Mouse (Mus musculus) forebrain, postnatal 0 days (tissue): ENCODE results near the gene Fbxo6. TPM values are rescaled to one million over a fixed set of nuclear protein-coding genes. Genes with fewer than 3 reads are reported as not detected.
A peak's percentile ranks its signal among the peaks of the same experiment; 100 is the strongest.
"Not testable (repeated sequence)": the region's sequence is repeated elsewhere in the genome, so short reads cannot be mapped to it uniquely, and the experiment has no call there.

ENCODE experiments used
- ATAC-seq: fragments of 200-750 bp; cut with Nextera tagmentation; 2 replicates; pipeline ENCODE4 v1.8.0; 2017; ENCODE audit warnings: mild to moderate bottlenecking, moderate library complexity
- DNase-seq: peaks from one replicate; pipeline ENCODE4 v3.0.0-alpha.2; 2015
- H3K27ac ChIP-seq: fragments of 300-500 bp; sonication (generic); 2 replicates; pipeline ENCODE4 v1.5.1; 2014; ENCODE audit warnings: low read depth, mild to moderate bottlenecking, antibody characterized with exemption, low read length, moderate library complexity, mixed read lengths
- H3K27me3 ChIP-seq: fragments of 300-500 bp; sonication (generic); 2 replicates; pipeline ENCODE4 v1.6.1; 2014; ENCODE audit warnings: mild to moderate bottlenecking, low read length, mixed read lengths; ENCODE audit not compliant: insufficient read depth
- H3K36me3 ChIP-seq: fragments of 300-500 bp; sonication (generic); 2 replicates; pipeline ENCODE4 v1.6.1; 2014; ENCODE audit warnings: mild to moderate bottlenecking, moderate library complexity; ENCODE audit not compliant: insufficient read depth
- H3K4me1 ChIP-seq: fragments of 300-500 bp; sonication (generic); 2 replicates; pipeline ENCODE4 v1.6.1; 2014; ENCODE audit warnings: antibody characterized with exemption; ENCODE audit not compliant: insufficient read depth
- H3K4me2 ChIP-seq: fragments of 300-500 bp; sonication (generic); 2 replicates; pipeline ENCODE4 v1.6.1; 2014; ENCODE audit warnings: low read depth, mild to moderate bottlenecking, moderate library complexity
- H3K4me3 ChIP-seq: fragments of 300-500 bp; sonication (generic); 2 replicates; pipeline ENCODE4 v1.5.1; 2014; ENCODE audit warnings: low read depth, low read length, mixed read lengths
- H3K9ac ChIP-seq: fragments of 300-500 bp; sonication (generic); 2 replicates; pipeline ENCODE4 v1.6.1; 2014; ENCODE audit warnings: mild to moderate bottlenecking
- H3K9me3 ChIP-seq: fragments of 300-500 bp; sonication (generic); 2 replicates; pipeline ENCODE4 v1.6.1; 2016; ENCODE audit warnings: low read length
- CTCF ChIP-seq: sonication (generic); IDR thresholded peaks from 2 replicates; pipeline ENCODE4 v1.5.1; 2016; ENCODE audit warnings: antibody characterized with exemption, control low read depth, low read depth
- WGBS: fragments of 180-500 bp; shearing (Covaris S2); extraction: QIAGEN DNeasy Blood & Tissue Kit; methylation state at CpG from one replicate; pipeline ENCODE4 v1.1.7; 2014; 5-methylcytosine and 5-hydroxymethylcytosine counted together
- polyA plus RNA-seq: library from polyadenylated mRNA; unstranded; fragments of >200 nt; fragmentation: Nextera tagmentation; extraction: Ambion mirVana; gene quantifications from 2 replicates; pipeline ENCODE4 v1.2.1, GENCODE M21; 2015
- total RNA-seq: library from RNA; depleted of rRNA; stranded (reverse); fragments of >200 nt; gene quantifications from 2 replicates; pipeline ENCODE4 v1.2.3, GENCODE M21; 2014; rRNA removed

Gene Fbxo6
- total RNA-seq: 22.0 and 24.0 TPM in 2 replicates
- polyA plus RNA-seq: 22.8 and 24.9 TPM in 2 replicates

DNA sequence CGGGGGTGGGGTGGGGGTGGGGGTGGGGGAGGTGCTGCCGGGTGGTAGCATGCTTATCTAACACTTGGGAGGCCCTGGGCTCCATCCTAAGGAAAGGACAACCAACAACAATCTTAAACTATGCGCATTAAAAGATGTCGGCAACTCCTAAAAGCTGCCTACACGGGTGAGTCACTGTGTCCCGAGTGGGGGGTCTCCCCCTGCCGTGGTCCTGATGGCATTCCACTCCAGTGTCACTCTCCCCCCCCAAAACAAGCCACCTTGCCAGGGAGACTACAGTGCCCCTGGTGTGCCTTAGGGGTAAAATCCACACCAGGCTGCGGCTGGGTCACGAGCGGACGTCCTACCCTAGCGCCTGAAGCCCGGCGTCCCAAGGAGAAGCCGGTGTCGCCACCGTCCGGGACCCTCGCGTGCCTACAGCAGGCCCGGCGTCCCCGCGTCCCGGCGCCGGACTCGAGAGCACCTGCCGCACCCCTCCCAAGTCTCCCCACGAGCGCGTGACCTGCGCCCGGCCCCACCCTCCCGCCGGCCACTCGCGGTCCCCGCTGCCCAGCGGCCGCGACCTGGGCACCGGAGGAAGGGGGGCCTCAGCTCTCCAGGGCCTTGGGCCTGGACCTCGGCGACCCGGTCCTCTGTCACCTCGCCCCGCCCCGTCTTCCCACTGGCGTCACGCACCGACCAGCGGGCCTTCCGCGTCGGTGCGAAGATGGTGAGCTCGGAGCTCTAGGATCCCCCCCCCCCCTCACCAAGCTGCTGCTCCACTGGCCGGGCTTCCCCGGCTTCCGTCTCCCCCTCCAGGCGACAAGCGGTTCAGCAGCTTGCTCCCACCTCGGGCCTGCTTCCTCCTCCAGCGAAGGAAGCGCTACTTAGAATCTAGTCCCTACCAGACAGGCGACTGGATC, at the start of gene Fbxo6:
Gene Fbxo6, minus strand, starts transcription at position 874 of the 902 bp plus-strand sequence.
- peak; percentile 93 for DNase-seq
- TF ChIP-seq CTCF: peak; percentile 79
- peak; percentile 95 for ATAC-seq
- peak within 1 kb of the TSS; percentile 99 for H3K4me2 ChIP-seq
- H3K27me3 ChIP-seq: no peaks in the 10 kb centered on the region
- H3K9ac ChIP-seq: peak within 1 kb of the TSS; percentile 73
- peaks cover 46% of the 10 kb centered on the region for H3K36me3 ChIP-seq
- H3K9me3 ChIP-seq: no peaks in the 10 kb centered on the region
- under 1% methylated on average over 63 of the region's 67 CpGs for WGBS
- peak within 1 kb of the TSS; percentile 54 for H3K4me3 ChIP-seq
- H3K27ac ChIP-seq: peak within 1 kb of the TSS; percentile 92
- no peaks in the 10 kb centered on the region for H3K4me1 ChIP-seq

- WGBS: 35% methylated on average over 10 of the region's 10 CpGs
Observed at GRCm38 (mm10) chr4:148198721-148199120, 46.8 kb upstream of the Fbxo6 start.

GRCm38 (mm10) chr4:148194400-148194799, 42.5 kb upstream of the Fbxo6 start:
- Histone ChIP-seq H3K36me3 (no peaks in the 10 kb centered on the region), H3K9me3 (no peaks in the 10 kb centered on the region), H3K27ac (no peak overlapping the region), H3K4me2 (no peak overlapping the region), H3K9ac (no peak overlapping the region), H3K27me3 (no peaks in the 10 kb centered on the region), H3K4me1 (no peaks in the 10 kb centered on the region), H3K4me3 (no peak overlapping the region)
- ATAC-seq (no peak), DNase-seq (no peak)
- TF ChIP-seq CTCF: no peak

More at GRCm38 (mm10) chr4:148198721-148199120, 46.8 kb upstream of the Fbxo6 start:
- Histone ChIP-seq H3K9ac (no peak overlapping the region), H3K4me2 (no peak overlapping the region), H3K27me3 (no peaks in the 10 kb centered on the region), H3K9me3 (no peaks in the 10 kb centered on the region), H3K27ac (no peak overlapping the region), H3K4me3 (no peak overlapping the region), H3K36me3 (no peaks in the 10 kb centered on the region), H3K4me1 (no peaks in the 10 kb centered on the region)
- no peak for TF ChIP-seq CTCF
- no peak for DNase-seq
- no peak for ATAC-seq

DNA sequence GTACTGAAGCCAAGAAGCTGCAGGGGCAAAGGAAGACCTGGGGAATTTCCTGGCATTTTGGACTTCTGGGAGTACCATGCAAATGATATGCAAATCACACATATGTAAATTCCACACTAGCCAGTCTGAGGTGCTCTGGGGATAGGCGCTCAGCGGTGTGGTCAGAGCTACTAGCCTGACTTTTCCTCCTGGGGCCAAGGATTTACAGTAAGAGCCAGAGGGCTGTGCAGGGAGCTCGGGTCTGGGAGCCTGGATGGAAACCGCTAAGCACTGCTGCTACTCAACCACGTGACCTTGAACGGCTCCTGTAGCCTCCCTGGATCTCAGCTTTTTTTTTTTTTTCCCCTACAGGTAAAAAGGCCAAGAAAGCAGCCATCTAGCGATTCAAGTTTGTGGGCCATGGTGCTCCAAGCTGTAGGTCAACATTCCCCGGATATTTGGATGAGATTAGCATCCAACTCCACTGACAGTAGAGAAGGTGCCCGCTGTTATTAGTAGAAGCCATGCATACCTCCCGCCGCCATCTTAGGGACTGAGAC, 40.8 kb upstream of the Fbxo6 start:
- Histone ChIP-seq H3K9me3 (no peaks in the 10 kb centered on the region), H3K27ac (no peak overlapping the region), H3K27me3 (no peaks in the 10 kb centered on the region), H3K4me2 (no peak overlapping the region), H3K36me3 (no peaks in the 10 kb centered on the region), H3K4me1 (no peaks in the 10 kb centered on the region), H3K4me3 (no peak overlapping the region), H3K9ac (no peak overlapping the region)
- whole genome bisulfite sequencing: 38% methylated on average over 11 of the region's 11 CpGs
- DNase-seq: no peak
- no peak for ATAC-seq
- no peak for TF ChIP-seq CTCF

DNA sequence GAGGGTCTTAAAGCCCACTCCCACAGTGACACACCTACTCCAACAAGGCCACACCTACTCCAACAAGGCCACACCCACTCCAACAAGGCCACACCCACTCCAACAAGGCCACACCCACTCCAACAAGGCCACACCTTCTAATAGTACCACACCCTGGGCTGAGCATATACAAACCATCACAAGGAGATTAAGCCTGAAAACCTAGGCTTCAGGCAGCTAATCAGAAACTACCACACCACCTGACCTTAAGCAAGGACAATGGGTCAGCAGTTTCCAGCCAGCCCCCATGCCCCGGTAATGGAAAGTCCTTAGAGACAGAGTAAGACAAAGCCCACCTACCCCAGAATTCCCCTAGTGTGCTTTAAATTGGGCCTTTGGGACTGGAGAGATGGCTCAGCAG, 36.8 kb upstream of the Fbxo6 start:
- H3K4me3 ChIP-seq, H3K9me3 ChIP-seq, H3K4me1 ChIP-seq, H3K9ac ChIP-seq, H3K27ac ChIP-seq, H3K27me3 ChIP-seq, H3K4me2 ChIP-seq, DNase-seq, H3K36me3 ChIP-seq, ATAC-seq: not testable (repeated sequence)
- WGBS: 91% methylated on average over 1 of the region's 1 CpGs

GRCm38 (mm10) chr4:148185819-148186218, 33.9 kb upstream of the Fbxo6 start:
- H3K9ac ChIP-seq: no peak overlapping the region
- no peak for DNase-seq
- no peak overlapping the region for H3K4me2 ChIP-seq
- 71% methylated on average over 4 of the region's 4 CpGs for WGBS
- H3K27me3 ChIP-seq: no peaks in the 10 kb centered on the region
- no peaks in the 10 kb centered on the region for H3K9me3 ChIP-seq
- no peak overlapping the region for H3K27ac ChIP-seq
- no peak for ATAC-seq
- no peak overlapping the region for H3K4me3 ChIP-seq
- H3K4me1 ChIP-seq: no peaks in the 10 kb centered on the region
- TF ChIP-seq CTCF: peak; percentile 23
- no peaks in the 10 kb centered on the region for H3K36me3 ChIP-seq

DNA sequence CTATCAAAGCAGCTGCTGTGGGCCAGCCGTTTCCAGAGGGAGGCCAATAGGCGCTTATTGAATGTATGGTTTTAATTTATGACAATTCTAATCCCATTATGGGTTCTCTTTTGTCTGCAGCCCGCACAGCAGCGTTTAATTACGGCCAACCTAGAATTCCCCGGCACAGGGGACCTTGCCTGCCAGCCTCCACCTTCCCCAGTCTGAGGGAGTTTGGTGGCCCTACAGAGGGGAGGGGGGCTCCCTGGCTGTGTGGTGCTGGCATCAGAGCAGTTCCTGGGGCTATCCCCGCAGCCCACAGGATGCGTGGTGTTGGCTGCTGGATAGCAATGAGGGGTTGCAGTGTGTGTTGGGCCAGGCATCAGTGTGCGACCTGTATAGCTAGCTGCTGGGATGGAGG, 32.6 kb upstream of the Fbxo6 start:
- no peak overlapping the region for H3K4me2 ChIP-seq
- no peak for TF ChIP-seq CTCF
- 24% methylated on average over 9 of the region's 9 CpGs for WGBS
- H3K9ac ChIP-seq: no peak overlapping the region
- no peaks in the 10 kb centered on the region for H3K27me3 ChIP-seq
- H3K4me1 ChIP-seq: no peaks in the 10 kb centered on the region
- no peaks in the 10 kb centered on the region for H3K9me3 ChIP-seq
- DNase-seq (no peak), ATAC-seq (no peak)
- no peak overlapping the region for H3K27ac ChIP-seq
- no peak overlapping the region for H3K4me3 ChIP-seq
- no peaks in the 10 kb centered on the region for H3K36me3 ChIP-seq
